Mouse (Mus musculus) induced T-regulatory cell, adult 2 months (primary cell): ENCODE data around the gene Trip13.
A peak's percentile ranks its signal among the peaks of the same experiment; 100 is the strongest.

Experiments used
- DNase-seq: peaks from one replicate; pipeline ENCODE4 v3.0.0-alpha.2; 2012; ENCODE audit warnings: low read depth

Trip13 gene

GRCm38 (mm10) chr13:73886601-73887000, 51.0 kb downstream of the Trip13 start:
- no peak for DNase-seq

GRCm38 (mm10) chr13:73886066-73886465, 51.5 kb downstream of the Trip13 start:
- no peak for DNase-seq

GRCm38 (mm10) chr13:73885656-73886055, 51.9 kb downstream of the Trip13 start:
- no peak for DNase-seq

DNA sequence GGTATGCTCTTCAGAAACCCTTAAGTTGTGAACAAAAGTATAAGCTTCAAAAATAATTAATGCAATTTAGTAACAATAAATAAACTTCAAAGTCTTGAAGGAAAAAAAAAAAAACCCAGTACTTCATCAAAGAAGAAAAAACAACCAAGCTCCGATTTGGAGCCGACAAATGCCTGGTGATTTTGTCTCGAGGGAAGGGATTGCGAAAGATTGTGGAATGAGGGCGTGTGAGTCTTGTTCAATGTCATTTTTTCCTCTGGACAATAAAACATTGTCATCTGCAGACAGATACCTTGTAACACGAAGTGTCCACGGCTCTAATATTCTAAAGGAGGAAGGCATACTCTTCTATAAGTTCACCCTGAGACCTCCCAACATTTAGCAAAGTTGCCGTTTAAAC, 56.2 kb downstream of the Trip13 start:
- no peak for DNase-seq

GRCm38 (mm10) chr13:73879824-73880223, 57.8 kb downstream of the Trip13 start:
- DNase-seq, result peak; percentile 59

DNA sequence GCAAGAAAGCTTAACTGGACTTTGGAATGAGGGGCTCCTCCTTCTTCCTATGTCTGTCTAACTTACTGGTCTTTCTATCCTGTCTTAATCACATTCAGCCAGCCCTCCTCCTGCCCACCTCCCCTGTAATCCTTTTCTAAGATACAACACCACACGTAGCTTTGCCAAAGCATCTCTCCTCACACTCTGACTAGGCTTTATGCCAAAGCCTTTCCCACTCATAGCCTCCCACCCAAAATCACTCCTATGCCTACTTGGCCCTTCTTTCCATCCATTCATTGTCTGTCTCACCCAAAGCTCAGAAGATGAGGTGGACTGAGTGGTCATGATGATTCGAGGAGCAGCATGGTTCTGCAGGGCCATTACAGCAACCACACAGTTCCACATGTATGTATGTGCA, 65.4 kb downstream of the Trip13 start:
- DNase-seq, result no peak
